Comparison of ENCODE assay signal across 8 mouse cellular contexts in the genomic region with DNA sequence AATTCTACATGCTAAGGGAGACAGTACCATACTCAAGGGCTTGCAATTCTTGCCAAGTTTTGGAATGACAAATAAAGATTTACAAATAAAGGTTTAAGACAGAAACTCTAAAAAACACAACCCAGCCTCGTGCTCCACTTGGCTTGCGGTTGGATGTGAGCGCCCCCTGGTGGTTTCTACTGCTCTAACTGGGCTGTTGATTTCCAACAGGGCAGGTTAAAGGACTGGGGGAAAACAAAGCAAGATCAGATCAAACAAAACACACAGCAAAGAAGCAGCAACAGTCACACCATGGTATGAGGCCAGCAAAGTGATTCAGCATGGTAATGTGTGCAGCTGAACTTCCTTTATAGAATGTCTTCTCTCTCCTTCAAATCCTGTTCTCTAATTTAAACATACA.
DNase-seq lines count a peak whose midpoint lies in the region; TF ChIP-seq lines count a peak whose summit lies in the region.
"Had no signal": no experiment of that assay in that cellular context is flagged by ENCODE, and none has a peak within 500 bp of the region (broad histone marks: within the 10 kb centered on the region; RNA-seq: fewer than 3 reads in every experiment).

No protein-coding gene starts in this region.

- WGBS in midbrain, embryonic 10.5 days: 5% methylated on average over 3 of the region's 3 CpGs
- 2% methylated on average over 3 of the region's 3 CpGs for WGBS in small intestine, adult 2 months

- H3K27ac ChIP-seq in midbrain, embryonic 10.5 days (replicated peaks): no peak overlapping the region
- H3K27ac ChIP-seq in small intestine, adult 2 months (ENCODE audit: insufficient read depth, low read depth, low read length): no peak overlapping the region
- H3K27ac ChIP-seq: lung, embryonic 15.5 days had no signal

- TF ChIP-seq POLR2A in small intestine, adult 2 months (IDR thresholded peaks at IDR 0.05; ENCODE audit: low read depth, low read length): no peak

- no peaks in the 10 kb centered on the region for H3K36me3 ChIP-seq in midbrain, embryonic 10.5 days
- H3K36me3 ChIP-seq in small intestine, adult 2 months (ENCODE audit: control insufficient read depth, insufficient read depth, low read length): no peaks in the 10 kb centered on the region
- H3K36me3 ChIP-seq: lung, embryonic 15.5 days had no signal

- TF ChIP-seq CTCF in small intestine, adult 2 months (IDR thresholded peaks at IDR 0.05; ENCODE audit: extremely low read depth, insufficient read length, insufficient replicate concordance, low read depth, low read length): peak; percentile 93; the same call in 1 of the 2 replicates

- no peak overlapping the region for H3K4me3 ChIP-seq in midbrain, embryonic 10.5 days
- H3K4me3 ChIP-seq in small intestine, adult 2 months (ENCODE audit: low read depth, low read length): no peak overlapping the region
- H3K4me3 ChIP-seq: lung, embryonic 15.5 days had no signal

- H3K27me3 ChIP-seq in midbrain, embryonic 10.5 days (ENCODE audit: low read depth, poor library complexity, severe bottlenecking): no peaks in the 10 kb centered on the region
- H3K27me3 ChIP-seq in small intestine, adult 2 months (ENCODE audit: control insufficient read depth, insufficient read depth, low read length): no peaks in the 10 kb centered on the region; the same call in 1 of the 2 replicates

- intact Hi-C loops in heart, postnatal 14 days (cut with DNase I): loop anchor here (1.0 to 10.0 kb wide), 3 partner anchors 109 to 790 kb away; no protein-coding TSS in a partner anchor

- peak; percentile 15 for DNase-seq in MN1 (ENCODE audit: low spot score)
- DNase-seq in adrenal gland, postnatal 25 days: peak; percentile 84
- DNase-seq in fibroblast of lung, adult 2 months (ENCODE audit: low read depth): peak; percentile 27
- peak; percentile 82 to 90 for DNase-seq in heart, postnatal 14 days
- peak; percentile 63 to 77 for DNase-seq in layer of hippocampus, postnatal 36 days
- peak; percentile 83 for DNase-seq in midbrain, embryonic 10.5 days (ENCODE audit: low spot score)

- peaks cover 6% of the 10 kb centered on the region for H3K4me1 ChIP-seq in midbrain, embryonic 10.5 days
- no peaks in the 10 kb centered on the region for H3K4me1 ChIP-seq in small intestine, adult 2 months (ENCODE audit: control insufficient read depth, insufficient read depth, insufficient read length, low read length)
- H3K4me1 ChIP-seq: lung, embryonic 15.5 days had no signal

- H3K9me3 ChIP-seq in midbrain, embryonic 10.5 days (replicated peaks): no peaks in the 10 kb centered on the region
- H3K9me3 ChIP-seq: lung, embryonic 15.5 days had no signal

Comparison
In these comparisons a context has a peak if more than half of its experiments do, and no peak if none do; other contexts are left out.
1. DNase-seq: peak in every context shown above with its lines; median percentile 86 in heart, postnatal 14 days; 84 in adrenal gland, postnatal 25 days; 83 in midbrain, embryonic 10.5 days; 70 in layer of hippocampus, postnatal 36 days; 27 in fibroblast of lung, adult 2 months; 15 in MN1.